Mouse (Mus musculus) myocyte (in vitro differentiated cells): ENCODE results near the gene Cdc123.

Experiments
- CEBPB ChIP-seq: IDR thresholded peaks from 2 replicates; pipeline ENCODE4 v1.6.1; 2011; ENCODE audit warnings: mild to moderate bottlenecking, moderate library complexity; ENCODE audit not compliant: poor library complexity, insufficient read depth, severe bottlenecking
- MYOG ChIP-seq, 3 experiments: IDR thresholded peaks; one replicate each; pipeline ENCODE4 v1.6.1; 2011; ENCODE audit warnings: control low read depth in 2 of 3, low read depth in 2 of 3, mild to moderate bottlenecking in 2 of 3; ENCODE audit not compliant: insufficient read length in 2 of 3, control insufficient read depth in 1 of 3, insufficient read depth in 1 of 3
- POLR2A ChIP-seq: IDR thresholded peaks from one replicate; pipeline ENCODE4 v1.6.1; 2011; ENCODE audit warnings: low read depth, mild to moderate bottlenecking, control low read depth, moderate library complexity; ENCODE audit not compliant: insufficient read length
- USF1 ChIP-seq: IDR thresholded peaks from one replicate; pipeline ENCODE4 v1.6.1; 2011; ENCODE audit warnings: low read depth, mild to moderate bottlenecking, control low read depth, moderate library complexity

DNA sequence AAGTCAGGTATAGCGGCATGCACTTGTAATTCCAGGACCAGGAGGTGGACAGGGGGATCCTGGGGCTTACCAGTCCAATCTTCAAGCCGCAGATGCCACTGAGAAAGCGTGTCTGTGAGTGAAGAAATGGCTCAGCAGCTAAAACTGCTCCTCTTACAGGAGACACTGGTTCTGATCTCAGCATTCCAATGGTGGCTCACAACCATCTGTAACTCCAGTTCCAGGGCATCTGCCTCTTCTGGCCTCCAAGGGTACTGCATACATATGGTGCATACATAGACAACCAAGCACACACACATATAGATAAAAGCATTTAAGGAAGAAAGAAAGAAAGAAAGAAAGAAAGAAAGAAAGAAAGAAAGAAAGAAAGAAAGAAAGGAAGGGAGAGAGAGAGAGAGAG lies 82.9 kb downstream of the Cdc123 start:
- no peak for TF ChIP-seq CEBPB
- TF ChIP-seq MYOG (IDR thresholded peaks at IDR 0.05; ENCODE audit: control insufficient read depth in 1 of 3, insufficient read depth in 1 of 3, insufficient read length in 2 of 3, low read depth in 2 of 3) = no peak
- no peak for TF ChIP-seq USF1
- no peak for TF ChIP-seq POLR2A
